In genomic region chr12:111271966-111272365, GRCm38 (mm10) we compare ENCODE assay signal across 11 mouse cellular contexts. TPM values are rescaled to one million over a fixed set of nuclear protein-coding genes. Genes with fewer than 3 reads are reported as not detected.
A peak's percentile ranks its signal among the peaks of the same experiment; 100 is the strongest.
DNase-seq lines count a peak whose midpoint lies in the region; ATAC-seq lines count a peak whose summit lies in the region.
"Had no signal": no experiment of that assay in that cellular context is flagged by ENCODE, and none has a peak within 500 bp of the region (broad histone marks: within the 10 kb centered on the region; RNA-seq: fewer than 3 reads in every experiment).

No protein-coding gene starts in this region.

- peak overlapping the region; percentile 41 for H3K4me2 ChIP-seq in heart, embryonic 15.5 days
- peak overlapping the region; percentile 45 for H3K4me2 ChIP-seq in embryonic facial prominence, embryonic 13.5 days
- H3K4me2 ChIP-seq in liver, embryonic 13.5 days = peak overlapping the region; percentile 43
- H3K4me2 ChIP-seq: hindbrain, embryonic 14.5 days had no signal

- no peak overlapping the region for H3K27ac ChIP-seq in heart, embryonic 15.5 days
- H3K27ac ChIP-seq in embryonic facial prominence, embryonic 13.5 days = no peak overlapping the region
- H3K27ac ChIP-seq in liver, embryonic 13.5 days = no peak overlapping the region
- H3K27ac ChIP-seq: hindbrain, embryonic 14.5 days; layer of hippocampus, adult 2 months had no signal

- H3K27me3 ChIP-seq in heart, embryonic 15.5 days = peaks cover 83% of the 10 kb centered on the region
- H3K27me3 ChIP-seq in megakaryocyte, embryonic 14.5 days (replicated peaks) = peaks cover 83% of the 10 kb centered on the region
- peaks cover 84% of the 10 kb centered on the region for H3K27me3 ChIP-seq in embryonic facial prominence, embryonic 13.5 days
- H3K27me3 ChIP-seq in liver, embryonic 13.5 days = peaks cover 85% of the 10 kb centered on the region

- DNase-seq in heart, postnatal 4 days = no peak
- no peak for DNase-seq in liver, embryonic 13.5 days
- DNase-seq in embryo, embryonic 11 days = no peak
- DNase-seq in cerebellum, adult 11 months = no peak

- no peak overlapping the region for H3K9ac ChIP-seq in heart, embryonic 15.5 days
- no peak overlapping the region for H3K9ac ChIP-seq in embryonic facial prominence, embryonic 13.5 days
- H3K9ac ChIP-seq in liver, embryonic 13.5 days = no peak overlapping the region
- H3K9ac ChIP-seq: hindbrain, embryonic 14.5 days had no signal

- WGBS in heart, embryonic 15.5 days = 18% methylated on average over 8 of the region's 8 CpGs
- 13% methylated on average over 8 of the region's 8 CpGs for WGBS in embryonic facial prominence, embryonic 13.5 days
- WGBS in liver, embryonic 13.5 days (ENCODE audit: insufficient replicate concordance) = 18% methylated on average over 8 of the region's 8 CpGs

- no peaks in the 10 kb centered on the region for H3K36me3 ChIP-seq in heart, embryonic 15.5 days
- H3K36me3 ChIP-seq in megakaryocyte, embryonic 14.5 days (replicated peaks; ENCODE audit: low read length) = peaks cover 14% of the 10 kb centered on the region
- peaks cover 4% of the 10 kb centered on the region; the same call in 1 of the 2 replicates for H3K36me3 ChIP-seq in embryonic facial prominence, embryonic 13.5 days
- H3K36me3 ChIP-seq in liver, embryonic 13.5 days = no peaks in the 10 kb centered on the region

- no peak for ATAC-seq in heart, embryonic 15.5 days (replicated peaks; ENCODE audit: insufficient number of reproducible peaks, insufficient read depth, low FRiP score, low read depth)
- ATAC-seq in megakaryocyte, adult 5-6 weeks (ENCODE audit: poor library complexity, severe bottlenecking) = no peak
- no peak for ATAC-seq in embryonic facial prominence, embryonic 13.5 days (ENCODE audit: insufficient number of reproducible peaks, insufficient read depth, low FRiP score, low TSS enrichment, low read depth)
- no peak for ATAC-seq in liver, embryonic 13.5 days (ENCODE audit: low read depth)

- H3K4me3 ChIP-seq in heart, embryonic 15.5 days = 0 out of 2 replicates have a peak overlapping the region, but pooled peaks have one; percentile 21
- peak overlapping the region; percentile 77 for H3K4me3 ChIP-seq in megakaryocyte, embryonic 14.5 days (replicated peaks)
- peak overlapping the region; percentile 20; the same call in 1 of the 2 replicates for H3K4me3 ChIP-seq in embryonic facial prominence, embryonic 13.5 days
- peak overlapping the region; percentile 22 for H3K4me3 ChIP-seq in liver, embryonic 13.5 days (replicated peaks)
- H3K4me3 ChIP-seq: layer of hippocampus, adult 2 months had no signal

- H3K4me1 ChIP-seq in heart, embryonic 15.5 days (replicated peaks) = peaks cover 36% of the 10 kb centered on the region
- H3K4me1 ChIP-seq in megakaryocyte, embryonic 14.5 days = peaks cover 59% of the 10 kb centered on the region
- H3K4me1 ChIP-seq in embryonic facial prominence, embryonic 13.5 days = peaks cover 34% of the 10 kb centered on the region
- H3K4me1 ChIP-seq in liver, embryonic 13.5 days (replicated peaks) = peaks cover 72% of the 10 kb centered on the region

- H3K9me3 ChIP-seq in heart, embryonic 15.5 days (replicated peaks) = no peaks in the 10 kb centered on the region
- H3K9me3 ChIP-seq in megakaryocyte, embryonic 14.5 days = 0 out of 2 replicates have a peak, but pooled peaks cover 6% of the 10 kb centered on the region
- no peaks in the 10 kb centered on the region; the same call in 1 of the 2 replicates for H3K9me3 ChIP-seq in embryonic facial prominence, embryonic 13.5 days
- H3K9me3 ChIP-seq in liver, embryonic 13.5 days (replicated peaks) = no peaks in the 10 kb centered on the region

RNA-seq across cellular contexts. Expression of gene Amn, which starts 1.1 kb away (rescaled TPM):
- 1.4 and 2.0 TPM in 2 replicates for polyA plus RNA-seq in heart, embryonic 15.5 days (2015; fragmentation: Nextera tagmentation; extraction: Ambion mirVana)
- under 1 TPM in 1 of 2 experiments, not detected in 1; 0.43 TPM for total RNA-seq in heart, postnatal 4 days (2021)
- polyA plus RNA-seq in megakaryocyte, embryonic 14.5 days (2012; ENCODE audit: insufficient read depth, low replicate concordance) = 2.9 TPM in 2 replicates
- total RNA-seq in megakaryocyte, adult 5-6 weeks (2015) = 0.13 TPM in 1 of 2 replicates, not detected in the other
- not detected in 2 replicates for total RNA-seq in megakaryocyte, adult 5-6 weeks (2017)
- 1.5 and 1.8 TPM in 2 replicates for polyA plus RNA-seq in embryonic facial prominence, embryonic 13.5 days (2015; fragmentation: Nextera tagmentation; extraction: Ambion mirVana)
- polyA plus RNA-seq in liver, embryonic 13.5 days (2015; fragmentation: Nextera tagmentation; extraction: Ambion mirVana) = 1.4 and 1.5 TPM in 2 replicates
- total RNA-seq: megakaryocyte progenitor cell, adult 5-6 weeks had no signal

Comparison
In these comparisons a context has a peak if more than half of its experiments do, and no peak if none do; other contexts are left out.
1. H3K4me3 ChIP-seq: peak in every context shown above with its lines; median percentile 77 in megakaryocyte, embryonic 14.5 days; 22 in liver, embryonic 13.5 days; 21 in heart, embryonic 15.5 days; 20 in embryonic facial prominence, embryonic 13.5 days.